Mouse (Mus musculus): ENCODE results near the gene Smim17.

DNA sequence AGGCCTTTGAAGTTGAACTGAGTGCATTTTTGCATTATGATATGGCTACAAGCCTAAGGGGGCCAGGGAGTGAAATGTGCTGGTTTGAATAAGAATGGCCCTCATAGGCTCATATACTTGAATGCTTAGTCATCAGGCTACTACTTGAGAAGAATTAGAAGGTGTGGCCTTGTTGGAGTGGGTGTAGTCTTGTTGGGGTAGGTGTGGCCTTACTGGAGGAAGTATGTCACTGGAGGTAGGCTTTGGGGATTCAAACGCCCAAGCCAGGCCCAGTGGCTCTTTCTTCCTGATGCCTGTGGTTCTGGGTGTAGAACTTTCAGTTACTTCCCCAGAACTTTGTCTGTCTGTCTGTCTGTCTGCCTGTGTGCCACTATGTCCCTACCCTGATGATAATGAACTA lies 33.8 kb upstream of the Smim17 start:
- TF ChIP-seq CTCF (IDR thresholded peaks at IDR 0.05; ENCODE audit: borderline replicate concordance, insufficient read depth, low read depth, low read length) = no peak
- no peak for TF ChIP-seq POLR2A (IDR thresholded peaks at IDR 0.05; ENCODE audit: borderline replicate concordance, insufficient read depth, low read length)

Data from cerebellum, adult 2 months (tissue).